Mouse (Mus musculus) forebrain, embryonic 14.5 days (tissue): ENCODE data around the gene Ttc22. TPM values are rescaled to one million over a fixed set of nuclear protein-coding genes. Genes with fewer than 3 reads are reported as not detected.

Source experiments
- ATAC-seq: fragments of 200-750 bp; cut with Nextera tagmentation; 2 replicates; pipeline ENCODE4 v1.8.0; 2017; ENCODE audit warnings: mild to moderate bottlenecking, moderate library complexity
- DNase-seq: peaks from one replicate; pipeline ENCODE4 v3.0.0-alpha.2; 2015; ENCODE audit warnings: low spot score
- H3K27ac ChIP-seq: fragments of 300-500 bp; sonication (generic); 2 replicates; pipeline ENCODE4 v1.5.1; 2014; ENCODE audit warnings: low read depth, mild to moderate bottlenecking, control low read depth, low read length, moderate library complexity
- H3K27me3 ChIP-seq: fragments of 300-500 bp; sonication (generic); replicated peaks from 2 replicates; pipeline ENCODE4 v1.6.1; 2014; ENCODE audit warnings: low read length, control low read depth, mixed read lengths; ENCODE audit not compliant: control insufficient read depth, insufficient read depth
- H3K36me3 ChIP-seq: fragments of 300-500 bp; sonication (generic); 2 replicates; pipeline ENCODE4 v1.6.1; 2014; ENCODE audit warnings: low read length, control low read depth; ENCODE audit not compliant: control insufficient read depth, insufficient read depth
- H3K4me1 ChIP-seq: fragments of 300-500 bp; sonication (generic); 2 replicates; pipeline ENCODE4 v1.6.1; 2014; ENCODE audit warnings: antibody characterized with exemption, low read length, control low read depth; ENCODE audit not compliant: control insufficient read depth, insufficient read depth
- H3K4me2 ChIP-seq: fragments of 300-500 bp; sonication (generic); 2 replicates; pipeline ENCODE4 v1.6.1; 2014; ENCODE audit warnings: mild to moderate bottlenecking, control low read depth, low read length
- H3K4me3 ChIP-seq: fragments of 300-500 bp; sonication (generic); 2 replicates; pipeline ENCODE4 v1.5.1; 2014; ENCODE audit warnings: low read depth, low read length, control low read depth
- H3K9ac ChIP-seq: fragments of 300-500 bp; sonication (generic); 2 replicates; pipeline ENCODE4 v1.6.1; 2014; ENCODE audit warnings: mild to moderate bottlenecking, low read length, control low read depth, moderate library complexity
- H3K9me3 ChIP-seq: fragments of 300-500 bp; sonication (generic); replicated peaks from 2 replicates; pipeline ENCODE4 v1.6.1; 2016; ENCODE audit warnings: low read length, control low read depth, mixed read lengths; ENCODE audit not compliant: control insufficient read depth
- WGBS: fragments of 180-500 bp; shearing (Covaris S2); extraction: QIAGEN DNeasy Blood & Tissue Kit; methylation state at CpG from one replicate; pipeline ENCODE4 v1.1.7; 2014; 5-methylcytosine and 5-hydroxymethylcytosine counted together
- polyA plus RNA-seq: library from polyadenylated mRNA; unstranded; fragments of >200 nt; fragmentation: Nextera tagmentation; extraction: Ambion mirVana; gene quantifications from 2 replicates; pipeline ENCODE4 v1.2.1, GENCODE M21; 2014

Gene Ttc22
- polyA plus RNA-seq, 1 experiment from 2014 or later = 0.53 TPM

- WGBS = 75% methylated on average over 8 of the region's 8 CpGs
- ATAC-seq (no peak), DNase-seq (no peak)
- Histone ChIP-seq H3K4me1 (peaks cover 4% of the 10 kb centered on the region; the same call in 1 of the 2 replicates), H3K27me3 (no peaks in the 10 kb centered on the region), H3K36me3 (no peaks in the 10 kb centered on the region), H3K27ac (no peak overlapping the region), H3K4me2 (no peak overlapping the region), H3K4me3 (no peak overlapping the region), H3K9ac (no peak overlapping the region), H3K9me3 (no peaks in the 10 kb centered on the region)
Measured at GRCm38 (mm10) chr4:106613105-106613504, 9.1 kb upstream of the Ttc22 start.

GRCm38 (mm10) chr4:106613560-106613959, 8.7 kb upstream of the Ttc22 start:
- WGBS = 79% methylated on average over 3 of the region's 3 CpGs
- no peak for ATAC-seq

GRCm38 (mm10) chr4:106614180-106614797, 7.9 kb upstream of the Ttc22 start:
- Histone ChIP-seq H3K4me1 (peaks cover 4% of the 10 kb centered on the region; the same call in 1 of the 2 replicates), H3K9ac (no peak overlapping the region), H3K4me3 (no peak overlapping the region), H3K4me2 (no peak overlapping the region), H3K36me3 (no peaks in the 10 kb centered on the region), H3K27ac (no peak overlapping the region), H3K27me3 (no peaks in the 10 kb centered on the region), H3K9me3 (no peaks in the 10 kb centered on the region)
- ATAC-seq (peak; percentile 79), DNase-seq (peak; percentile 77)
- 44% methylated on average over 7 of the region's 7 CpGs for WGBS

More at GRCm38 (mm10) chr4:106613560-106613959, 8.7 kb upstream of the Ttc22 start:
- Histone ChIP-seq H3K4me3 (no peak overlapping the region), H3K4me1 (peaks cover 4% of the 10 kb centered on the region; the same call in 1 of the 2 replicates), H3K36me3 (no peaks in the 10 kb centered on the region), H3K27me3 (no peaks in the 10 kb centered on the region), H3K9ac (no peak overlapping the region), H3K27ac (no peak overlapping the region), H3K4me2 (no peak overlapping the region), H3K9me3 (no peaks in the 10 kb centered on the region)
- DNase-seq = no peak

- no peak overlapping the region for H3K9ac ChIP-seq
- ATAC-seq (no peak), DNase-seq (no peak)
- H3K27ac ChIP-seq = no peak overlapping the region
- no peaks in the 10 kb centered on the region for H3K36me3 ChIP-seq
- no peaks in the 10 kb centered on the region for H3K27me3 ChIP-seq
- H3K4me2 ChIP-seq = no peak overlapping the region
- H3K4me1 ChIP-seq = peaks cover 4% of the 10 kb centered on the region; the same call in 1 of the 2 replicates
- H3K9me3 ChIP-seq = no peaks in the 10 kb centered on the region
- H3K4me3 ChIP-seq = no peak overlapping the region
- WGBS = 86% methylated on average over 9 of the region's 9 CpGs
Measured at GRCm38 (mm10) chr4:106614881-106615280, 7.4 kb upstream of the Ttc22 start.

- no peak overlapping the region for H3K4me3 ChIP-seq
- H3K36me3 ChIP-seq = no peaks in the 10 kb centered on the region
- no peaks in the 10 kb centered on the region for H3K27me3 ChIP-seq
- DNase-seq = no peak
- H3K9ac ChIP-seq = no peak overlapping the region
- no peaks in the 10 kb centered on the region for H3K9me3 ChIP-seq
- ATAC-seq = no peak
- H3K4me2 ChIP-seq = no peak overlapping the region
- no peak overlapping the region for H3K27ac ChIP-seq
- H3K4me1 ChIP-seq = peaks cover 4% of the 10 kb centered on the region; the same call in 1 of the 2 replicates
- WGBS = 86% methylated on average over 12 of the region's 12 CpGs
Measured at GRCm38 (mm10) chr4:106615637-106616036, 6.6 kb upstream of the Ttc22 start.

GRCm38 (mm10) chr4:106617056-106617455, 5.2 kb upstream of the Ttc22 start, which contains the start of gene Lexm:
Gene Lexm (minus strand): TSS chr4:106617241.
- ATAC-seq (no peak), DNase-seq (no peak)
- Histone ChIP-seq H3K27ac (no peak within 1 kb of the TSS), H3K36me3 (no peaks in the 10 kb centered on the region), H3K4me3 (no peak within 1 kb of the TSS), H3K4me2 (peak within 1 kb of the TSS; percentile 32), H3K27me3 (peaks cover 7% of the 10 kb centered on the region), H3K4me1 (peaks cover 4% of the 10 kb centered on the region; the same call in 1 of the 2 replicates), H3K9ac (peak within 1 kb of the TSS; percentile 13; the same call in 1 of the 2 replicates), H3K9me3 (no peaks in the 10 kb centered on the region)
- WGBS = 2% methylated on average over 18 of the region's 19 CpGs

GRCm38 (mm10) chr4:106618898-106619297, 3.3 kb upstream of the Ttc22 start:
- H3K9me3 ChIP-seq = no peaks in the 10 kb centered on the region
- DNase-seq = no peak
- no peaks in the 10 kb centered on the region for H3K36me3 ChIP-seq
- 89% methylated on average over 4 of the region's 4 CpGs for WGBS
- H3K4me1 ChIP-seq = peaks cover 4% of the 10 kb centered on the region; the same call in 1 of the 2 replicates
- H3K27me3 ChIP-seq = peaks cover 25% of the 10 kb centered on the region
- no peak for ATAC-seq
- no peak overlapping the region for H3K4me2 ChIP-seq
- no peak overlapping the region for H3K9ac ChIP-seq
- H3K27ac ChIP-seq = no peak overlapping the region
- H3K4me3 ChIP-seq = no peak overlapping the region

- H3K36me3 ChIP-seq = no peaks in the 10 kb centered on the region
- H3K4me1 ChIP-seq = peaks cover 4% of the 10 kb centered on the region; the same call in 1 of the 2 replicates
- no peak for ATAC-seq
- whole genome bisulfite sequencing = 62% methylated on average over 3 of the region's 3 CpGs
- H3K9ac ChIP-seq = no peak overlapping the region
- no peak for DNase-seq
- H3K9me3 ChIP-seq = no peaks in the 10 kb centered on the region
- no peak overlapping the region for H3K27ac ChIP-seq
- H3K27me3 ChIP-seq = peaks cover 28% of the 10 kb centered on the region
- H3K4me3 ChIP-seq = no peak overlapping the region
- H3K4me2 ChIP-seq = no peak overlapping the region
Measured at GRCm38 (mm10) chr4:106621428-106621827, 804 bp upstream of the Ttc22 start.

GRCm38 (mm10) chr4:106622712-106623111, 480 bp downstream of the Ttc22 start:
- DNase-seq (no peak), ATAC-seq (no peak)
- H3K4me3 ChIP-seq = no peak overlapping the region
- no peaks in the 10 kb centered on the region; the same call in 1 of the 2 replicates for H3K4me1 ChIP-seq
- no peak overlapping the region for H3K4me2 ChIP-seq
- peaks cover 28% of the 10 kb centered on the region for H3K27me3 ChIP-seq
- H3K27ac ChIP-seq = no peak overlapping the region
- no peaks in the 10 kb centered on the region for H3K36me3 ChIP-seq
- no peak overlapping the region for H3K9ac ChIP-seq
- 38% methylated on average over 28 of the region's 28 CpGs for WGBS
- no peaks in the 10 kb centered on the region for H3K9me3 ChIP-seq
